Mouse (Mus musculus) hindbrain, embryonic 15.5 days (tissue): ENCODE measurements at regions not wholly inside any gene's neighbourhood (a gene's known extent, or its start where the extent isn't known, plus 50 kb on each side); places are given as distances from the start of the nearest gene placed in this dataset.

Source experiments
- ATAC-seq: fragments of 200-750 bp; cut with Nextera tagmentation; 2 replicates; pipeline ENCODE4 v1.8.0; 2017; ENCODE audit warnings: low read depth, moderate number of reproducible peaks, moderate TSS enrichment; ENCODE audit not compliant: low FRiP score
- H3K27ac ChIP-seq: fragments of 300-500 bp; sonication (generic); replicated peaks from 2 replicates; pipeline ENCODE4 v1.5.1; 2015; ENCODE audit warnings: mild to moderate bottlenecking, inconsistent platforms
- H3K27me3 ChIP-seq: fragments of 300-500 bp; sonication (generic); 2 replicates; pipeline ENCODE4 v1.6.1; 2015; ENCODE audit warnings: control low read depth, inconsistent platforms
- H3K36me3 ChIP-seq: fragments of 300-500 bp; sonication (generic); 2 replicates; pipeline ENCODE4 v1.6.1; 2015; ENCODE audit warnings: control low read depth, inconsistent platforms
- H3K4me1 ChIP-seq: fragments of 300-500 bp; sonication (generic); replicated peaks from 2 replicates; pipeline ENCODE4 v1.6.1; 2015; ENCODE audit warnings: control low read depth, inconsistent platforms
- H3K4me2 ChIP-seq: fragments of 300-500 bp; sonication (generic); 2 replicates; pipeline ENCODE4 v1.6.1; 2015; ENCODE audit warnings: moderate library complexity, mild to moderate bottlenecking, inconsistent platforms
- H3K4me3 ChIP-seq: fragments of 300-500 bp; sonication (generic); 2 replicates; pipeline ENCODE4 v1.5.1; 2015; ENCODE audit warnings: mild to moderate bottlenecking, inconsistent platforms
- H3K9ac ChIP-seq: fragments of 300-500 bp; sonication (generic); 2 replicates; pipeline ENCODE4 v1.6.1; 2015; ENCODE audit warnings: inconsistent platforms
- H3K9me3 ChIP-seq: fragments of 300-500 bp; sonication (generic); 2 replicates; pipeline ENCODE4 v1.6.1; 2016; ENCODE audit warnings: control low read depth, inconsistent platforms
- WGBS: fragments of 180-500 bp; shearing (Covaris S2); methylation state at CpG from one replicate; pipeline ENCODE4 v1.1.7; 2015; 5-methylcytosine and 5-hydroxymethylcytosine counted together

DNA sequence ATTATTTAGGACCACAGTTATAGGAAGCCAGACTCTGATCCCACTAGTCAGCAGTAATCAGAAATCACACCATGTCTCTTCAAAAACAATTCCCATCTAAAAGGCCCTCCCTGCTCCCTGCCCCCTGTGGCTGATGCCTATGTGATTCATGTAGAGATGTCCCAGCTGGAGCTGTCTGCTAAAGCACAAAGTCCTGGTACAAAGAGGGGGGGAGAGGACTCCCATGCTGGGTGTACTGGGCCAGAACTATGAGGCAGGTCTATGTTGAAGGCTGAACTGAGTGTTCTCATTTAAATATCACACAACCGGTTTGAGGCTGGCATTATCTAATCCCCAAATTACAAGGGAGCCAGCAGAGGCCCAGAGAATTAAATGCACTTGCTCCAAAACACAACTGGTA is 88.2 kb downstream of the Chst1 start:
- Histone ChIP-seq H3K9me3 (no peaks in the 10 kb centered on the region), H3K27ac (no peak overlapping the region), H3K4me1 (peaks cover 15% of the 10 kb centered on the region), H3K27me3 (no peaks in the 10 kb centered on the region), H3K4me2 (no peak overlapping the region), H3K9ac (no peak overlapping the region), H3K4me3 (no peak overlapping the region), H3K36me3 (no peaks in the 10 kb centered on the region)
- 37% methylated on average over 1 of the region's 1 CpGs for WGBS
- no peak for ATAC-seq

DNA sequence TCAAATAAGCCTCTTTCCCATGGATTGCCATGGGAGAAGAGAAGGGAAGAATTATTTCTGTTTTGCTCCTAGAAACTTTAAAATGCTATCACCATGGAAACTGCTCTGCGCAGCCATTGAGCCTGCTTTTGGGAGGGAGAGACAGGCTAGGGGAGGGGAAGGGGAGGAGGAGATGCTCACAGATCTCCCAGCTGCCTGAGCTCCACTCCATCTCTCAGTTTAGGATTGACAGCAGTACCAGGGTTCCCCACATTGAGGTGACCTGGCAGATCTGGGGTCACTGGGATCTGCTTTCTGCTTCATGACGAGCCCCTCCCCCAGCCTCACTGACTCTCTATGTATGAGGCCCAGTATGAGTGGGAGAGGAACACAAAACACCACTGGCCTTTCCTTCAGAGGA is 89.7 kb downstream of the Chst1 start:
- Histone ChIP-seq H3K9ac (no peak overlapping the region), H3K9me3 (no peaks in the 10 kb centered on the region), H3K36me3 (no peaks in the 10 kb centered on the region), H3K4me2 (no peak overlapping the region), H3K27ac (peak overlapping the region; percentile 54), H3K4me1 (peaks cover 15% of the 10 kb centered on the region), H3K4me3 (no peak overlapping the region), H3K27me3 (no peaks in the 10 kb centered on the region)
- WGBS: 8% methylated on average over 2 of the region's 2 CpGs
- peak; percentile 70; the same call in 1 of the 2 replicates for ATAC-seq

DNA sequence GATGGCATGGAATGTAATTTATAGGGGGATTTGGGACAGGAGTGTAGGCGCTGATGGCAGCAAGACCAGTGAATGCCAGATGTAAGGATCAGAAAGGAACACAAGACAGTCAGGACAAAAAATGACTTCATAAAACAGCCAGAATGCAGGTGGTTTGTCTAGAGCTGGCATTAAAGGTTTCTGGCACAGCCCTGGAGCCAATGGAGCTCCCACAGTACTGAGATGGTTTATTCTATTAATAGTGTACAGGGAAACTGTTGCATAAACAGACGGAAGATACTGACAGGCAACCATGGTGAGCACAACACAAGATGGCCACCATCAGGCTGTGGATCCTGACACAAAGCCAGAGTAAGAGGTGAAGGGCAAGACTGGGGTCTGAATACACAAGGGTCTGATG is 90.8 kb downstream of the Chst1 start:
- no peaks in the 10 kb centered on the region for H3K27me3 ChIP-seq
- WGBS: 84% methylated on average over 2 of the region's 2 CpGs
- no peak overlapping the region for H3K4me3 ChIP-seq
- H3K4me2 ChIP-seq: no peak overlapping the region
- no peak overlapping the region for H3K9ac ChIP-seq
- no peak overlapping the region for H3K27ac ChIP-seq
- no peaks in the 10 kb centered on the region for H3K36me3 ChIP-seq
- H3K9me3 ChIP-seq: no peaks in the 10 kb centered on the region
- peaks cover 15% of the 10 kb centered on the region for H3K4me1 ChIP-seq
- ATAC-seq: no peak

- Histone ChIP-seq H3K4me1 (peaks cover 23% of the 10 kb centered on the region), H3K27ac (no peak overlapping the region), H3K4me2 (no peak overlapping the region), H3K9ac (no peak overlapping the region), H3K36me3 (no peaks in the 10 kb centered on the region), H3K27me3 (no peaks in the 10 kb centered on the region), H3K9me3 (no peaks in the 10 kb centered on the region), H3K4me3 (no peak overlapping the region)
- no peak for ATAC-seq
- WGBS: 88% methylated on average over 2 of the region's 2 CpGs
Observed at GRCm38 (mm10) chr2:92691438-92691837, 91.9 kb downstream of the Chst1 start.

DNA sequence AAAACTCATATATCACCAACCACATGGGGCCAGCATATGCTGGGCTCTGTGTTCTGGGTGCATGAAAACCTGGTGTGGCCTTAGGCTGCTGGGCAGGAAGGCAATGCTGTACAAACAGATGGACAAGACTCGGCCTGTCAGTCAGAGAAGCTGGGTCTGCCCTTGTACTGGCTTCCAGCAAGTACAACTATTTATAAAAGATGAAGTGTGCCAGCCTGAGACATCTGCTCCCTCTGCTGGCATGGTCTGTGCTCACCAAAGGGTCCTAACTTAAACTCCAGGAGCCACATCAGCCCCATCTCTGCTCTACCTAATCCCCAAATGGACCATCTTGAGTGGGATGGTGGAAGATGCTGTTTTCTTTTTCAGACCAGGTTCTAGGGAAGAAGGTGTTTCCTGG is 93.1 kb downstream of the Chst1 start:
- Histone ChIP-seq H3K27me3 (no peaks in the 10 kb centered on the region), H3K4me1 (peaks cover 23% of the 10 kb centered on the region), H3K27ac (no peak overlapping the region), H3K4me2 (no peak overlapping the region), H3K4me3 (no peak overlapping the region), H3K9me3 (no peaks in the 10 kb centered on the region), H3K9ac (no peak overlapping the region), H3K36me3 (no peaks in the 10 kb centered on the region)
- no peak for ATAC-seq
- WGBS: 64% methylated on average over 1 of the region's 1 CpGs

DNA sequence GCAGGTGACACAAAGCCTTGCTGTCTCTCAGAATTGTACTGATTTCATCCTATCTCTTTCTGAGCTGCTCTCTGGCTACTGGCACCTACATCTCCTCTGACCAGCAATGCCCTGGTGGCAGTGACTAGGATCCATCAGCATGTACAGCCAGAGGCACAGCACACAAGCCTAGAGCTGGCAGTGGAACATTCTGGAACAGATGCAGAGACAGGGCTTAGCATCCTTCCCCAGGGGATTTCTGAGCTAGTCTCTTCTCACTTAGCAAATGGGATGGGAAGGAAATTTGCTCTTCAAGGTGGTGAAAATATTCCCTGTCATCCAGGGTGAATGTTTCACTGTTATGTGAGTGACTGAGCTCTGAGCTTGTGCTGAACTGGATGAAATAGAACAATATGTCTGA is 93.5 kb downstream of the Chst1 start:
- no peak overlapping the region for H3K4me2 ChIP-seq
- H3K9ac ChIP-seq: no peak overlapping the region
- no peaks in the 10 kb centered on the region for H3K9me3 ChIP-seq
- no peak for ATAC-seq
- no peaks in the 10 kb centered on the region for H3K27me3 ChIP-seq
- no peak overlapping the region for H3K27ac ChIP-seq
- H3K36me3 ChIP-seq: no peaks in the 10 kb centered on the region
- H3K4me1 ChIP-seq: peaks cover 23% of the 10 kb centered on the region
- H3K4me3 ChIP-seq: no peak overlapping the region

- H3K9me3 ChIP-seq: no peaks in the 10 kb centered on the region
- H3K27ac ChIP-seq: no peak overlapping the region
- peaks cover 14% of the 10 kb centered on the region for H3K4me1 ChIP-seq
- 86% methylated on average over 2 of the region's 2 CpGs for WGBS
- no peak for ATAC-seq
- no peak overlapping the region for H3K9ac ChIP-seq
- H3K27me3 ChIP-seq: no peaks in the 10 kb centered on the region
- H3K36me3 ChIP-seq: no peaks in the 10 kb centered on the region
- no peak overlapping the region for H3K4me2 ChIP-seq
- H3K4me3 ChIP-seq: no peak overlapping the region
Observed at GRCm38 (mm10) chr2:92694797-92695196, 95.3 kb downstream of the Chst1 start.

DNA sequence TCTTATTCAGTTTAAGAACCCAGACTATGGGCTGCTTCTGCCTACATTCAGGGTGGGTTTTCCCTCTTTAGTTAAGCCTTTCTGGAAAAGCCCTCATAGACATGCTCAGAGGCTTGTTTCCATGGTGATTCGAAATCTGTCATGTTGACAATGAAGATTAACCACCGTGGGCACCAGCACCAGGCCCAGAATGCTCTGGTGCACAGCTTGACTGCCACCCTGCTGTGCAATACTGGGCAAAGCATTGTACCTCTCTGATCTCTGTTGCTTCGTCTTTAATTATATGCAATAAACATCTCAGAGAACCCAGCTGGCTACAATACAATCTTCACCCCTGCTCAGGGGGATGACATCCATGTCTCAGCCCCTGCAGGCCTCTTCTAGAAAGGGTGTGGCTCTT is 96.4 kb downstream of the Chst1 start:
- no peaks in the 10 kb centered on the region for H3K36me3 ChIP-seq
- H3K9ac ChIP-seq: no peak overlapping the region
- H3K4me2 ChIP-seq: no peak overlapping the region
- WGBS: 21% methylated on average over 3 of the region's 3 CpGs
- H3K4me3 ChIP-seq: no peak overlapping the region
- H3K27ac ChIP-seq: no peak overlapping the region
- peaks cover 12% of the 10 kb centered on the region for H3K4me1 ChIP-seq
- no peak for ATAC-seq
- no peaks in the 10 kb centered on the region for H3K27me3 ChIP-seq
- no peaks in the 10 kb centered on the region for H3K9me3 ChIP-seq

GRCm38 (mm10) chr2:92697721-92698120 is 98.2 kb downstream of the Chst1 start:
- Histone ChIP-seq H3K27me3 (no peaks in the 10 kb centered on the region), H3K9me3 (no peaks in the 10 kb centered on the region), H3K36me3 (no peaks in the 10 kb centered on the region), H3K27ac (no peak overlapping the region), H3K4me3 (no peak overlapping the region), H3K9ac (no peak overlapping the region), H3K4me1 (peaks cover 20% of the 10 kb centered on the region), H3K4me2 (no peak overlapping the region)
- 54% methylated on average over 5 of the region's 5 CpGs for WGBS
- ATAC-seq: no peak

DNA sequence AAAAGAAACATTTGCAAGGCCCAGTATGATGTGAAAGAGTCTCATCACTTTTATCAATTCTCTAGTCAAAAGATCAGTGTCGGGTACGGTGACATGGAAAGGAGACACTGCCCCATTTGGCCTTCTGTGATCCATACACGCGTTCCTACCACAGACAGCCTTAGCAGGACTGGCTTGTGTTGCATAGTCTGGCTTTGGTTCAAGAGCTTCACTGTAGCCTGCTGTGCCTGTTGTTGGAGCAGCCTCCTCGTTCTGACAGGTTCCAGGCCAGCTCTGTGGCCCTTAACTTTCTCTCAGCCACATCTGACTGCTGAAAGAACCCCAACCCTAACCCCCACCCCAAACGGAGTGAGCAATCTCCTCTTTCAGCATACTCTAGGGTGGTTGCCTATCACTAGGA is 99.9 kb downstream of the Chst1 start:
- no peak overlapping the region for H3K9ac ChIP-seq
- H3K27ac ChIP-seq: no peak overlapping the region
- no peaks in the 10 kb centered on the region for H3K9me3 ChIP-seq
- no peak overlapping the region for H3K4me3 ChIP-seq
- 65% methylated on average over 6 of the region's 6 CpGs for WGBS
- H3K27me3 ChIP-seq: no peaks in the 10 kb centered on the region
- H3K4me2 ChIP-seq: no peak overlapping the region
- no peaks in the 10 kb centered on the region for H3K36me3 ChIP-seq
- peaks cover 23% of the 10 kb centered on the region for H3K4me1 ChIP-seq
- ATAC-seq: no peak

DNA sequence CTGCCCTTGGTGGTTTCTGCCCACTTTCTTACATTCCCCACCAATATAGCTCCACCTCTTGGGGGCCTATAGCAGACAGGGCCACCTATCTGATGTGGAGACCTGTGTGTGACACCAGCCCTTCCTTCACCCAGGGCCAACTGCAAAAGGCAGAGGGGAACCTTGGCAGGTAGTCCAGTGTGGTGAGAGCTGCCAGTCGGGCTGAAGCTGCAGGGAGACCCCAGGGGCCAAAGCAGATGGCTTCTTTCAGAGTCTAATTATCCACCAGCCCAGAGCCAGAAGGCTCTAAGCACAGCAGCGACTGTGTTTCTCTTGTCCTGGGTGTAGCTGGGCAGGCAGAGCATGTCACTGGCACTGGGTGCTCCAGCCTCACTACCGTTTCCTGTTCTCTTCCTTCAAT is 104.5 kb downstream of the Chst1 start:
- Histone ChIP-seq H3K4me1 (peaks cover 14% of the 10 kb centered on the region; the same call in 1 of the 2 replicates), H3K4me2 (no peak overlapping the region), H3K4me3 (no peak overlapping the region), H3K9ac (no peak overlapping the region), H3K27me3 (no peaks in the 10 kb centered on the region), H3K9me3 (no peaks in the 10 kb centered on the region), H3K27ac (no peak overlapping the region), H3K36me3 (no peaks in the 10 kb centered on the region)
- no peak for ATAC-seq
- 40% methylated on average over 3 of the region's 3 CpGs for WGBS

- Histone ChIP-seq H3K4me1 (peaks cover 26% of the 10 kb centered on the region), H3K27me3 (no peaks in the 10 kb centered on the region), H3K36me3 (no peaks in the 10 kb centered on the region), H3K9ac (no peak overlapping the region), H3K27ac (no peak overlapping the region), H3K4me2 (no peak overlapping the region), H3K4me3 (no peak overlapping the region), H3K9me3 (no peaks in the 10 kb centered on the region)
- ATAC-seq: no peak
- WGBS: 87% methylated on average over 3 of the region's 3 CpGs
Observed at GRCm38 (mm10) chr2:92709668-92710067, 110.2 kb downstream of the Chst1 start.

DNA sequence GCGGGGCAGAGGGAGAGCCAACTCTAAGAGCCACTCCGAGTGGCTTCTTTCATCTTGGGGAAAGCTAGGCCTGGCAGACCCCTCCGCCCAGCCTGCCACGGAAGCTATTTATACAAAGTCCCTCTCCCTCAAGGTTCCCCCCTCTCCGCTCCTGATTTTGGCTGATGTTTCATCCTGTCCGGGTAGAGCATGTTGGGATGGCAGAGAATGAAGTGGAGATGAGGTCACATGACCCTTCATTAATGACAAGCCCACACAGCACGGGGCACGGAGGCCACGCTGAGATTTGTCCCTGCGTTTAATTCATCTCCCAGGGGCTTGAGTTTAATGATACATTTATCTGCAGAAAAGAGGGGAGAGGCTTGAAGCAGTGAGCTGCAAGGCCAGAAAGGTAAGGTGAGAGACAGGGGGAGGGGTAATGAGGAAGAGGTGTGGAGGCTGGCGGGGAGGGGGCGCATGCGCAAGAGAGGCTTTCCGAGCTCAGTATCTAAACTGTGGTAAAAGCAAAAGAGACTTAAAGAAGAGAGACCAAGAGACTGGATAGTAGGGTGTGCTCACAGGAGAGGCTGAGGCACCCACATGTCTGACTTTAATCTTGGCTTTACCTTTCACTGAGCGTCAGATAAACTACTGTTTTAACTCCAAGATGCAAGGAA is 111.7 kb downstream of the Chst1 start:
- Histone ChIP-seq H3K4me2 (no peak overlapping the region), H3K4me1 (peaks cover 26% of the 10 kb centered on the region), H3K27ac (no peak overlapping the region)

More for the DNA sequence above, 111.7 kb downstream of the Chst1 start:
- H3K4me3 ChIP-seq: no peak overlapping the region
- no peak overlapping the region for H3K9ac ChIP-seq
- no peaks in the 10 kb centered on the region for H3K27me3 ChIP-seq
- no peaks in the 10 kb centered on the region for H3K36me3 ChIP-seq
- WGBS: 27% methylated on average over 15 of the region's 15 CpGs
- 0 out of 2 replicates have a peak, but pooled peaks have one; percentile 43 for ATAC-seq
- no peaks in the 10 kb centered on the region for H3K9me3 ChIP-seq
